Mouse (Mus musculus) CH12.LX (cell line): ENCODE data around the gene Adra2a.

ENCODE experiments used
- CTCF ChIP-seq, 2 experiments: IDR thresholded peaks in 1 of 2; conservative IDR thresholded peaks in 1 of 2; 2 replicates each; pipeline ENCODE4 v1.5.1; 2011 to 2012; ENCODE audit warnings: low read depth in 2 of 2, low read length in 2 of 2, improper control_type of control experiment in 1 of 2, inconsistent platforms in 1 of 2, mild to moderate bottlenecking in 1 of 2, moderate library complexity in 1 of 2
- EP300 ChIP-seq: IDR thresholded peaks from 2 replicates; pipeline ENCODE4 v1.6.1; 2011; ENCODE audit warnings: low read length, improper control_type of control experiment
- POLR2A ChIP-seq: IDR thresholded peaks from 2 replicates; pipeline ENCODE4 v1.6.1; 2011; ENCODE audit warnings: low read depth, mild to moderate bottlenecking, improper control_type of control experiment, low read length
- SMC3 ChIP-seq: IDR thresholded peaks from 2 replicates; pipeline ENCODE4 v1.6.1; 2011; ENCODE audit warnings: low read depth, low read length, improper control_type of control experiment
- ZC3H11A ChIP-seq: IDR thresholded peaks from 2 replicates; pipeline ENCODE4 v1.6.1; 2012; ENCODE audit warnings: low read depth, mild to moderate bottlenecking, inconsistent platforms, low read length, improper control_type of control experiment

GRCm38 (mm10) chr19:54035100-54035499, 8.9 kb upstream of the Adra2a start:
- no peak for TF ChIP-seq SMC3
- no peak for TF ChIP-seq CTCF (conservative IDR thresholded peaks at IDR 0.05 in 1 of 2, IDR thresholded peaks at IDR 0.05 in 1 of 2; ENCODE audit: low read depth in 2 of 2, low read length in 2 of 2)
- no peak for TF ChIP-seq ZC3H11A
- no peak for TF ChIP-seq EP300
- no peak for TF ChIP-seq POLR2A
